Mouse (Mus musculus): Measurements from ENCODE around the gene Dpep3.

The Dpep3 gene

DNA sequence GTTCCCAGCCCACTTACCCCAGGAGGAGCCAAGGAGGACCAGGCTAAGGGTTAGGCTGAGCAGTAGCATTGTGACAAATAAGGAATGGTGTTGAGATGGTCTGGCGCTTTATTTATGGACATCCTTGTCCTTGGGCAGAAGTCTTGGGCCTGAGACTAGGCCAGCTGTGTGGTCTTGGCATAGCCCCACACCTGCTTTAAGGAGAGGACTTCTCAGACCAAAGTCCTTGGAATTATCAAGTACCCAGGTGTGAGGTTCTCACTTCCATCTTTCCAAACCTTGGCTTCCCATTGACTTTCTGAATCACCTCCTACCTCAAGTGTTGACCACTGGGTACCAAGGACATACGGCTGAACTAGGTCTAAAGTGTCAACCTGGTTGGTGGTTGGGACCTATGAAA, 45.5 kb downstream of the Dpep3 start, which contains the start of gene Ctrl:
Gene Ctrl (minus strand): TSS at position 101 of the 400 bp plus-strand sequence.
- no peak for DNase-seq

DNA sequence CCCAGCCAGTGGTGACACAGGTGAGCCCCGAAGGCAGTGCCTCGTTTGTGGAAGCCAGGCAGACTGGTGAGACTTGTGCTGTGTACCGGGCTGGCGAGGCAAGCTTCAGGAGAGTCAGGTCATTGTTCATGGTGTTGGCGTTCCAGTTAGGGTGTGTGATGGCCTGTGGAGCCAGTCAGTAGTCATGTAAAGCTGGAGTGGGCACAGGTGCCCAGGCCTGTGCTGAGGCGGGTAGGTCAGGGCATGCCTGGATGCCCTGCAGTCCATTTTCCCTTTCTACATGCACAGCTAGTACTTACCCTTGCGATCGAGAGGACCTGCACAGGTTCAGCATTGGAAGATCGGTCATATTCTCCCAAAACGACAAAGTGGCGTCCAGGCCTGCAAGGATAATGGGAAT, 46.7 kb downstream of the Dpep3 start:
- no peak for DNase-seq

DNA sequence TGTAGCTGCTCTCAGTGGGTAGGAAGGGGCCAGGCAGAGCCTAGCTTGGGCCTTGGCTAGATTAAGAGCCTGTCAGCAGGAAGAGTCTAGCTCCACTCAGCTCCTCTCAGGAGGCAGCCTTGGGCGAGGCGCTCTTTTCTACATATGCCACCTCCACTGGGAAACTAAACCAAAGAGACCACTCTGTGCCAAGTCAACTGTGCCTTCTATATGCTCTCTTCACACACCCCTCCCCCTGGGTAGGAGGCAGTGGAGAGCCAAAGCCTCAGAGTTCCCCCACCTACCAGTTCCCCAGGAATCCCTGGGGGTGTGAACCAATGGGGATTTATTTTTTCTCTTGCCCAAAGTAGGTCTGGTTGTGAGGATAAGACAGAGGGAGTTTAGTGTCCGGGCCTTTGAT, 48.0 kb downstream of the Dpep3 start:
- no peak for DNase-seq

DNA sequence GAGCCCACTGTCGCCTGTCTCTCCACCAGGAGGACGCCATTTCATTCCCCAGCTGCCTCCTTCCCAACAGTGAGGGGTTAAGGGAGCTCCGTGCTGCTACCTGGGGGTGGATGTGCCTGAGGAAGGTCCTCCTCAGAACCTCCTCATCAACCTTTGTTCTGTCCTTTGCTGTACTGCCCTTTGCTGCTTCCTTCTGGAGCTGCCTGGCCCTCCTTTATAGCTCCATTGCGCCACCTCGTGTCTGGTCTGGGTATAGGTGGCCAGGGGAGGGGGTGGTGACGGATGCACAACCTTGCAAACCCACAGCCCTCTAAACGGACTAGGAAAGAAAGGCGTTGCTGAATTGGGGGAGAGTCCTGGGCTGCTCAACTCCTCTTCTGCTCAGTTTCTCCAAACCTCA, 48.6 kb downstream of the Dpep3 start:
- DNase-seq, result peak; percentile 78

DNA sequence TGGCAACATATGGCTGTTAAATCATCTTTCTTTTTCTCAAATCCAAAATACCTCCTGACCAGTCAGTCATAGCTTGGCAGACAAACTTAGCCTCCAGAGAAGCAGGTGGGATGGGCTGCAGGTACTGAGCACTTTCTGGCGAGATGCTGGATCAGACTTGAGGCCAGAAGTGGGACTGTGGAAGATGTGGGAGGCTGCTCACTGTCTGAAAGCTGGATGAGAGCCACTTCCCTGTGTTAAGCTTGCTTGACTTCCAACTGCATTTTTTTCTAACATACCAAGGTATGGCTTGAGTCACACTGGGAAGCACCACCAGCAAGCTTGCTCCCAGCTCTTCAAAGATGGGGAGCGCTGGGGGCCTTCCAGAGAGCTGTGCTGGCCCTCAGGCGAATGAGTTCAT, 54.1 kb downstream of the Dpep3 start:
- DNase-seq, result no peak
